Mouse (Mus musculus) CH12.LX (cell line): ENCODE results near the gene Slc23a2. TPM values are rescaled to one million over a fixed set of nuclear protein-coding genes. Genes with fewer than 3 reads are reported as not detected.

Experiments
- DNase-seq: peaks from one replicate; pipeline ENCODE4 v3.0.0-alpha.2; 2013; ENCODE audit errors: extremely low read depth
- H3K27ac ChIP-seq: 2 replicates; pipeline ENCODE4 v1.5.1; 2012; ENCODE audit warnings: low read depth, mild to moderate bottlenecking, control low read depth, moderate library complexity; ENCODE audit not compliant: insufficient read depth
- H3K27me3 ChIP-seq: replicated peaks from 2 replicates; pipeline ENCODE3; 2012; ENCODE audit warnings: inconsistent platforms
- H3K36me3 ChIP-seq, 2 experiments: replicated peaks in 1 of 2; 2 replicates each; pipeline versions ENCODE3 to v1.6.1; 2012; ENCODE audit warnings: inconsistent platforms in 1 of 2, low read length in 1 of 2, mild to moderate bottlenecking in 1 of 2, mixed read lengths in 1 of 2, moderate library complexity in 1 of 2; ENCODE audit not compliant: control insufficient read depth in 1 of 2, insufficient read depth in 1 of 2
- H3K4me1 ChIP-seq, 2 experiments: 2 replicates each; pipeline ENCODE4 v1.6.1; 2012; ENCODE audit warnings: inconsistent platforms in 1 of 2, moderate library complexity in 1 of 2; ENCODE audit not compliant: insufficient read depth in 2 of 2, control insufficient read depth in 1 of 2
- H3K4me2 ChIP-seq: 2 replicates; pipeline ENCODE4 v1.6.1; 2012; ENCODE audit warnings: low read depth, mild to moderate bottlenecking, control low read depth; ENCODE audit not compliant: poor library complexity, insufficient read depth, severe bottlenecking
- H3K4me3 ChIP-seq, 3 experiments: fragments of 150-350 bp in 1 of 3; sonication (generic) in 1 of 3; replicated peaks in 1 of 3; 2 replicates each; pipeline versions ENCODE3 to v1.5.1; 2011 to 2012; ENCODE audit warnings: low read depth in 2 of 3, low read length in 2 of 3, mild to moderate bottlenecking in 2 of 3, moderate library complexity in 2 of 3, control low read depth in 1 of 3, improper control_type of control experiment in 1 of 3, inconsistent platforms in 1 of 3, mixed read lengths in 1 of 3; ENCODE audit not compliant: poor library complexity in 1 of 3
- H3K79me2 ChIP-seq: replicated peaks from 2 replicates; pipeline ENCODE4 v1.6.1; 2012; ENCODE audit warnings: mild to moderate bottlenecking, moderate library complexity; ENCODE audit not compliant: control insufficient read depth, poor library complexity, insufficient read depth, severe bottlenecking; ENCODE audit errors: extremely low read depth
- H3K9ac ChIP-seq: 2 replicates; pipeline ENCODE4 v1.6.1; 2012; ENCODE audit warnings: low read depth, mild to moderate bottlenecking, control low read depth, moderate library complexity; ENCODE audit not compliant: insufficient read depth
- H3K9me3 ChIP-seq: replicated peaks from 2 replicates; pipeline ENCODE3; 2012; ENCODE audit warnings: low read length, inconsistent platforms, mixed read lengths
- BHLHE40 ChIP-seq: IDR thresholded peaks from 2 replicates; pipeline ENCODE4 v1.6.1; 2011; ENCODE audit warnings: mild to moderate bottlenecking, low read depth, low read length, improper control_type of control experiment
- E2F4 ChIP-seq: IDR thresholded peaks from 2 replicates; pipeline ENCODE4 v1.6.1; 2011; ENCODE audit warnings: low read depth, low read length, improper control_type of control experiment; ENCODE audit not compliant: insufficient replicate concordance
- ELF1 ChIP-seq: IDR thresholded peaks from 2 replicates; pipeline ENCODE4 v1.6.1; 2014; ENCODE audit warnings: low read depth, mild to moderate bottlenecking, inconsistent platforms, low read length, improper control_type of control experiment
- EP300 ChIP-seq: IDR thresholded peaks from 2 replicates; pipeline ENCODE4 v1.6.1; 2011; ENCODE audit warnings: low read length, improper control_type of control experiment
- HCFC1 ChIP-seq: IDR thresholded peaks from 2 replicates; pipeline ENCODE4 v1.6.1; 2012; ENCODE audit warnings: low read depth, mild to moderate bottlenecking, inconsistent platforms, low read length, improper control_type of control experiment
- MAFK ChIP-seq: IDR thresholded peaks from 2 replicates; pipeline ENCODE4 v1.6.1; 2011; ENCODE audit warnings: low read length, improper control_type of control experiment; ENCODE audit not compliant: insufficient replicate concordance
- MEF2A ChIP-seq: IDR thresholded peaks from 2 replicates; pipeline ENCODE4 v1.6.1; 2014; ENCODE audit warnings: low read depth, mild to moderate bottlenecking, inconsistent platforms, low read length, improper control_type of control experiment, borderline replicate concordance
- SIN3A ChIP-seq: IDR thresholded peaks from 2 replicates; pipeline ENCODE4 v1.6.1; 2012; ENCODE audit warnings: low read length, improper control_type of control experiment, inconsistent platforms
- SMC3 ChIP-seq: IDR thresholded peaks from 2 replicates; pipeline ENCODE4 v1.6.1; 2011; ENCODE audit warnings: low read depth, low read length, improper control_type of control experiment
- USF2 ChIP-seq: conservative IDR thresholded peaks from 2 replicates; pipeline ENCODE4 v1.6.1; 2011; ENCODE audit warnings: low read depth, low read length, improper control_type of control experiment
- ZKSCAN1 ChIP-seq: IDR thresholded peaks from 2 replicates; pipeline ENCODE4 v1.6.1; 2012; ENCODE audit warnings: low read depth, inconsistent platforms, low read length, improper control_type of control experiment, borderline replicate concordance
- dilution Hi-C: fragments of 300-500 bp; cut with MboI; formaldehyde crosslinking; loops from 2 replicates; pipeline ENCODE4 v1.14.3; 2020; ENCODE audit warnings: low sequenced_read_pairs; ENCODE audit not compliant: extremely low pct_unique_long_range_greater_than_20kb, extremely low pct_ligation_motif_present
- in situ Hi-C: fragments of 300-500 bp; cut with MboI; formaldehyde crosslinking; loops from 3 replicates; pipeline ENCODE4 v1.14.3; 2019; ENCODE audit warnings: low sequenced_read_pairs, low pct_ligation_motif_present, low pct_unique_long_range_greater_than_20kb, mixed read lengths
- polyA plus RNA-seq: library from polyadenylated mRNA; unstranded; fragments of >175 nt; gene quantifications from 2 replicates; pipeline ENCODE4 v1.2.1, GENCODE M21; 2012; ENCODE audit warnings: low read depth; ENCODE audit not compliant: insufficient read length
- total RNA-seq, 2 experiments: library from RNA; depleted of rRNA; stranded (reverse); fragments of 300-350 nt in 1 of 2; fragments of >200 nt in 1 of 2; gene quantifications; 2 replicates each; pipeline ENCODE4 v1.2.3; 2012 to 2014

Gene Slc23a2
- total and polyA plus RNA-seq, 3 experiments, result 10.6 to 21.7 (median 13.4) TPM

GRCm38 (mm10) chr2:132152670-132153069 lies 7.8 kb upstream of the Slc23a2 start:
- H3K36me3 ChIP-seq, result no peaks in the 10 kb centered on the region
- dilution Hi-C loops (no loop called here), in situ Hi-C loops (no loop called here)
- no peak for DNase-seq
- peaks cover 0 to 3% of the 10 kb centered on the region in 2 experiments; a peak in 2 of 4 replicates for H3K4me1 ChIP-seq
- H3K9me3 ChIP-seq, result no peaks in the 10 kb centered on the region
- H3K79me2 ChIP-seq, result no peaks in the 10 kb centered on the region
- no peak overlapping the region for H3K27ac ChIP-seq
- H3K4me3 ChIP-seq, result no peak overlapping the region
- TF ChIP-seq ZKSCAN1, result no peak
- TF ChIP-seq MEF2A, result no peak
- no peak for TF ChIP-seq E2F4
- TF ChIP-seq BHLHE40, result no peak
- TF ChIP-seq SMC3, result no peak
- TF ChIP-seq MAFK, result no peak
- H3K9ac ChIP-seq, result no peak overlapping the region
- no peak overlapping the region for H3K4me2 ChIP-seq
- H3K27me3 ChIP-seq, result peaks cover 7% of the 10 kb centered on the region

- peaks cover 4 to 14% of the 10 kb centered on the region in 2 experiments for H3K4me1 ChIP-seq
- no peak for DNase-seq
- no peaks in the 10 kb centered on the region for H3K79me2 ChIP-seq
- H3K4me3 ChIP-seq, result no peak overlapping the region
- no peaks in the 10 kb centered on the region for H3K9me3 ChIP-seq
- no peak overlapping the region for H3K4me2 ChIP-seq
- H3K9ac ChIP-seq, result no peak overlapping the region
- TF ChIP-seq HCFC1 (no peak), BHLHE40 (no peak), SMC3 (no peak)
- peaks cover 7% of the 10 kb centered on the region for H3K27me3 ChIP-seq
- in situ Hi-C loops, result no loop called here
- no peak overlapping the region for H3K27ac ChIP-seq
- dilution Hi-C loops, result no loop called here
- H3K36me3 ChIP-seq, result no peaks in the 10 kb centered on the region
These were observed 6.7 kb upstream of the Slc23a2 start for GRCm38 (mm10) chr2:132151592-132151991.

- H3K9me3 ChIP-seq, result no peaks in the 10 kb centered on the region
- no peak overlapping the region for H3K4me3 ChIP-seq
- peaks cover 4 to 18% of the 10 kb centered on the region in 2 experiments for H3K4me1 ChIP-seq
- no peak overlapping the region for H3K9ac ChIP-seq
- H3K27ac ChIP-seq, result no peak overlapping the region
- H3K27me3 ChIP-seq, result peaks cover 7% of the 10 kb centered on the region
- H3K36me3 ChIP-seq, result no peaks in the 10 kb centered on the region
- TF ChIP-seq SIN3A, result no peak
- TF ChIP-seq ELF1, result no peak
- no peak for TF ChIP-seq BHLHE40
- no peak for TF ChIP-seq EP300
- TF ChIP-seq USF2, result no peak
- TF ChIP-seq, all 38 proteins: peak for 0
- H3K4me2 ChIP-seq, result no peak overlapping the region
- no peak for DNase-seq
- no peaks in the 10 kb centered on the region for H3K79me2 ChIP-seq
- dilution Hi-C loops (no loop called here), in situ Hi-C loops (no loop called here)
These were observed 6.0 kb upstream of the Slc23a2 start for GRCm38 (mm10) chr2:132150926-132151325.
